In the genomic region with DNA sequence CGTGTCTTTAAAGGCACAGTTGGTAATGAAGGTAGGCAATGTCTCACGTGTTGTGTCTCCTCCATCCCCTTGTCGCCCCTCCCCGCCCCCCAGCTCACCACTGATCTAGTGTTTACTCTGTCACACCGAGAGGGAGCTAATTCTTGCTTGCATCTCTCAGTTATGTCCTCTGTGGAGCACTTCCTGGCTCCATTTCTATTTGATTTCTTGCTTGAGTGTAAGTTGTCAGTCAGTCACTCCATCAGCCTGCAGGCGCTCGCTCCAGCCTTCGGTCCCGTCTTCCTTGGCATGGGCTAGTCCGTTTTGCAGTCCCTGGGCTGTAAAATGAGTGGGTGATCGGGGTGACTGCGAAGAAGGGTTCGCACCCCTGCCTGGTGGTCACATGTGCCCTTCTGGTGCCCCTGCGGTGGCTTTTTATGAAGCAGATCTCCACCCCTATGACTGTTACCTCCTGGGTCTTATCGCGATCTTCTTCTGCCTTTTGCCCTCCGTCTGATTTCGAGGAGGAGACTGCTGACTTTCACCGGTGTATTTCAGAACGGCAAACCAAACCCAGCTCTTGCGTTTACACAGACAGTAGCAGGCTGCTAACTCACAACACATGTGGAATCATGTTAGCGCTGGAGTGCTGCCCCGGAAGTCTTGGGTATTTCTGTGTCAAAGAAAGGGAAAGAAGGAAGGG, we compare ENCODE assay signal across 9 mouse cellular contexts. TPM values are rescaled to one million over a fixed set of nuclear protein-coding genes. Genes with fewer than 3 reads are reported as not detected.
A peak's percentile ranks its signal among the peaks of the same experiment; 100 is the strongest.
DNase-seq lines count a peak whose midpoint lies in the region; ATAC-seq and TF ChIP-seq lines count a peak whose summit lies in the region.
"Had no signal": no experiment of that assay in that cellular context is flagged by ENCODE, and none has a peak within 500 bp of the region (broad histone marks: within the 10 kb centered on the region; RNA-seq: fewer than 3 reads in every experiment).

No protein-coding gene starts in this region.

- no peak for TF ChIP-seq CTCF in cerebellum, adult 2 months (IDR thresholded peaks at IDR 0.05; ENCODE audit: borderline replicate concordance, insufficient read depth, low read depth, low read length)
- TF ChIP-seq CTCF in C2C12 (IDR thresholded peaks at IDR 0.05; ENCODE audit: control insufficient read depth, insufficient read depth, insufficient read length) = no peak
- TF ChIP-seq CTCF in hindbrain, postnatal 0 days (IDR thresholded peaks at IDR 0.05; ENCODE audit: low read depth) = no peak

- under 1% methylated on average over 23 of the region's 23 CpGs for WGBS in cerebellum, adult 2 months
- 0% methylated on average over 23 of the region's 23 CpGs for whole genome bisulfite sequencing in embryonic facial prominence, embryonic 11.5 days
- WGBS in hindbrain, postnatal 0 days = 1% methylated on average over 23 of the region's 23 CpGs
- WGBS in stomach, embryonic 14.5 days = under 1% methylated on average over 23 of the region's 23 CpGs

- H3K79me2 ChIP-seq in C2C12 (ENCODE audit: control insufficient read depth, insufficient read depth) = peaks cover 21% of the 10 kb centered on the region

- peak overlapping the region; percentile 92 for H3K4me2 ChIP-seq in embryonic facial prominence, embryonic 11.5 days (ENCODE audit: low read depth, low read length)
- peak overlapping the region; percentile 92 for H3K4me2 ChIP-seq in hindbrain, postnatal 0 days (ENCODE audit: low read depth, low read length)
- peak overlapping the region; percentile 68 for H3K4me2 ChIP-seq in stomach, embryonic 14.5 days (replicated peaks; ENCODE audit: low read depth, low read length)

- no peak for TF ChIP-seq POLR2A in cerebellum, adult 2 months (IDR thresholded peaks at IDR 0.05; ENCODE audit: borderline replicate concordance, insufficient read depth, low read length)

- H3K36me3 ChIP-seq in C2C12 (ENCODE audit: control insufficient read depth, insufficient read depth) = no peaks in the 10 kb centered on the region
- H3K36me3 ChIP-seq in embryonic facial prominence, embryonic 11.5 days (replicated peaks; ENCODE audit: control insufficient read depth, insufficient read depth, low read depth, low read length) = no peaks in the 10 kb centered on the region
- no peaks in the 10 kb centered on the region for H3K36me3 ChIP-seq in hindbrain, postnatal 0 days (ENCODE audit: insufficient read depth, low read length)
- no peaks in the 10 kb centered on the region for H3K36me3 ChIP-seq in stomach, embryonic 14.5 days (ENCODE audit: control insufficient read depth, insufficient read depth, low read length)

- peaks cover 4% of the 10 kb centered on the region for H3K79me3 ChIP-seq in C2C12 (ENCODE audit: low read depth)

- peak overlapping the region; percentile 37 for H3ac ChIP-seq in C2C12 (ENCODE audit: control insufficient read depth, insufficient read length, low read depth)

- no peak; the same call in 1 of the 2 replicates for ATAC-seq in embryonic facial prominence, embryonic 11.5 days (replicated peaks; ENCODE audit: insufficient number of reproducible peaks, low FRiP score, low TSS enrichment, low read depth)
- ATAC-seq in hindbrain, postnatal 0 days = 0 out of 2 replicates have a peak, but pooled peaks have one; percentile 27
- ATAC-seq in stomach, embryonic 14.5 days (ENCODE audit: insufficient number of reproducible peaks, insufficient read depth, low FRiP score, low read depth) = no peak
- ATAC-seq: Patski had no signal

- no peaks in the 10 kb centered on the region for H3K9me3 ChIP-seq in embryonic facial prominence, embryonic 11.5 days (replicated peaks; ENCODE audit: control insufficient read depth, low read length)
- H3K9me3 ChIP-seq in hindbrain, postnatal 0 days (ENCODE audit: low read length) = no peaks in the 10 kb centered on the region
- H3K9me3 ChIP-seq in stomach, embryonic 14.5 days (ENCODE audit: control insufficient read depth, low read depth, low read length) = no peaks in the 10 kb centered on the region

- peak overlapping the region; percentile 47 for H3K4me3 ChIP-seq in cerebellum, adult 2 months (replicated peaks; ENCODE audit: insufficient read depth, low read depth, low read length)
- H3K4me3 ChIP-seq in C2C12 (ENCODE audit: insufficient read depth, poor library complexity, severe bottlenecking) = peak overlapping the region; percentile 36
- peak overlapping the region; percentile 32 for H3K4me3 ChIP-seq in embryonic facial prominence, embryonic 11.5 days (ENCODE audit: low read depth, low read length)
- H3K4me3 ChIP-seq in hindbrain, postnatal 0 days (ENCODE audit: low read length) = peak overlapping the region; percentile 42
- peak overlapping the region; percentile 34 for H3K4me3 ChIP-seq in stomach, embryonic 14.5 days (ENCODE audit: low read depth, low read length)

- H3K27me3 ChIP-seq in cerebellum, adult 2 months (ENCODE audit: control insufficient read depth, insufficient read depth, low read length) = no peaks in the 10 kb centered on the region; the same call in 1 of the 2 replicates
- no peaks in the 10 kb centered on the region for H3K27me3 ChIP-seq in C2C12 (ENCODE audit: control insufficient read depth, insufficient read depth, insufficient read length)
- peaks cover 7% of the 10 kb centered on the region; the same call in 1 of the 2 replicates for H3K27me3 ChIP-seq in embryonic facial prominence, embryonic 11.5 days (ENCODE audit: control insufficient read depth, insufficient read depth, low read length)
- H3K27me3 ChIP-seq in hindbrain, postnatal 0 days (ENCODE audit: insufficient read depth, low read length) = no peaks in the 10 kb centered on the region
- no peaks in the 10 kb centered on the region for H3K27me3 ChIP-seq in stomach, embryonic 14.5 days (ENCODE audit: control insufficient read depth, insufficient read depth, low read length)

- H3K4me1 ChIP-seq in cerebellum, adult 2 months (ENCODE audit: control insufficient read depth, insufficient read depth, low read length) = no peaks in the 10 kb centered on the region
- peaks cover 4% of the 10 kb centered on the region; the same call in 1 of the 2 replicates for H3K4me1 ChIP-seq in embryonic facial prominence, embryonic 11.5 days (ENCODE audit: control insufficient read depth, insufficient read depth, low read length)
- peaks cover 16% of the 10 kb centered on the region; the same call in 1 of the 2 replicates for H3K4me1 ChIP-seq in hindbrain, postnatal 0 days (ENCODE audit: insufficient read depth, low read length)
- H3K4me1 ChIP-seq in stomach, embryonic 14.5 days (ENCODE audit: control insufficient read depth, insufficient read depth, low read length) = peaks cover 9% of the 10 kb centered on the region; the same call in 1 of the 2 replicates

- peak in 1 of 2 experiments; percentile 17 for DNase-seq in cerebellum, adult 2 months
- no peak for DNase-seq in cerebellum, adult 9-11 months
- peak; percentile 76 for DNase-seq in embryonic facial prominence, embryonic 11.5 days (ENCODE audit: low spot score)
- peak; percentile 29 for DNase-seq in hindbrain, postnatal 0 days (ENCODE audit: low spot score)
- DNase-seq in lung, postnatal 4 days = peak; percentile 26 to 38
- no peak for DNase-seq in frontal cortex, postnatal 14 days (ENCODE audit: low spot score in 2 of 2)

- H3K27ac ChIP-seq in cerebellum, adult 2 months (ENCODE audit: insufficient read depth, low read length) = no peak overlapping the region
- peak overlapping the region; percentile 6; the same call in 1 of the 2 replicates for H3K27ac ChIP-seq in embryonic facial prominence, embryonic 11.5 days (replicated peaks; ENCODE audit: low read depth, low read length)
- H3K27ac ChIP-seq in hindbrain, postnatal 0 days = peak overlapping the region; percentile 48
- no peak overlapping the region for H3K27ac ChIP-seq in stomach, embryonic 14.5 days (ENCODE audit: low read length)

- H3K9ac ChIP-seq in embryonic facial prominence, embryonic 11.5 days (replicated peaks; ENCODE audit: low read length) = peak overlapping the region; percentile 48
- peak overlapping the region; percentile 10 for H3K9ac ChIP-seq in hindbrain, postnatal 0 days (replicated peaks; ENCODE audit: low read length)
- no peak overlapping the region; the same call in 1 of the 2 replicates for H3K9ac ChIP-seq in stomach, embryonic 14.5 days (replicated peaks; ENCODE audit: low read depth, low read length)

TF ChIP-seq in C2C12, 6 proteins besides CTCF, POLR2A, EP300 and RAD21:
- no peak for TF ChIP-seq CEBPB (IDR thresholded peaks at IDR 0.05; ENCODE audit: low read depth)
- peak; percentile 55 for TF ChIP-seq USF1 (IDR thresholded peaks at IDR 0.05; ENCODE audit: low read depth)
- no peak for TF ChIP-seq MAX (IDR thresholded peaks at IDR 0.05)

RNA-seq across cellular contexts. Expression of a gene that starts 45.9 kb away (rescaled TPM):
- 11.0 and 12.2 TPM in 2 replicates for polyA plus RNA-seq in cerebellum, adult 2 months (2012; rRNA removed)
- 3.2 TPM for polyA plus RNA-seq in C2C12 (2012; fragmentation: generic; extraction: Trizol)
- polyA plus RNA-seq in embryonic facial prominence, embryonic 11.5 days (2014; fragmentation: Nextera tagmentation; extraction: Ambion mirVana) = 22.1 and 22.8 TPM in 2 replicates
- 26.7 and 29.6 TPM in 2 replicates for total RNA-seq in hindbrain, postnatal 0 days (2014; rRNA removed)
- 12.5 and 13.9 TPM in 2 replicates for polyA plus RNA-seq in hindbrain, postnatal 0 days (2015; fragmentation: Nextera tagmentation; extraction: Ambion mirVana)
- 20.3 and 21.6 TPM in 2 replicates for polyA plus RNA-seq in stomach, embryonic 14.5 days (2014; fragmentation: Nextera tagmentation; extraction: Ambion mirVana)

Comparison
In these comparisons a context has a peak if more than half of its experiments do, and no peak if none do; other contexts are left out.
1. DNase-seq: peak in embryonic facial prominence, embryonic 11.5 days (single experiment), hindbrain, postnatal 0 days (single experiment) and lung, postnatal 4 days (2 of 2); none in cerebellum, adult 9-11 months (single experiment) and frontal cortex, postnatal 14 days (0 of 2).
2. H3K27ac ChIP-seq: peak in embryonic facial prominence, embryonic 11.5 days (single experiment) and hindbrain, postnatal 0 days (single experiment); none in cerebellum, adult 2 months (single experiment) and stomach, embryonic 14.5 days (single experiment).
3. Peak in every context shown above with its lines, with median percentiles within 50 percentile points of each other: H3K4me3 ChIP-seq and H3K4me2 ChIP-seq.